Mouse (Mus musculus) spleen, postnatal 36 days (tissue): ENCODE data around the gene Vmn2r33.
"Not testable (repeated sequence)": the region's sequence is repeated elsewhere in the genome, so short reads cannot be mapped to it uniquely, and the experiment has no call there.

Experiments
- DNase-seq, 2 experiments: peaks; one replicate each; pipeline ENCODE4 v3.0.0; 2022; ENCODE audit warnings: low spot score in 2 of 2, mixed read lengths in 1 of 2

The Vmn2r33 gene

GRCm38 (mm10) chr7:7566686-7567085, at the start of gene Vmn2r33:
TSS of gene Vmn2r33 (minus strand) at chr7:7566786.
- not testable (repeated sequence) for DNase-seq
